Mouse (Mus musculus) liver, embryonic 15.5 days (tissue): ENCODE measurements around the gene Stk24. TPM values are rescaled to one million over a fixed set of nuclear protein-coding genes. Genes with fewer than 3 reads are reported as not detected.
A peak's percentile ranks its signal among the peaks of the same experiment; 100 is the strongest.

Source experiments
- ATAC-seq: fragments of 200-750 bp; cut with Nextera tagmentation; 2 replicates; pipeline ENCODE4 v1.8.0; 2017; ENCODE audit warnings: moderate number of reproducible peaks, mild to moderate bottlenecking, moderate library complexity; ENCODE audit not compliant: insufficient read depth
- H3K27ac ChIP-seq: fragments of 300-500 bp; sonication (generic); replicated peaks from 2 replicates; pipeline ENCODE4 v1.5.1; 2015; ENCODE audit warnings: mild to moderate bottlenecking, inconsistent platforms
- H3K27me3 ChIP-seq: fragments of 300-500 bp; sonication (generic); 2 replicates; pipeline ENCODE4 v1.6.1; 2015; ENCODE audit warnings: mild to moderate bottlenecking, inconsistent platforms
- H3K36me3 ChIP-seq: fragments of 300-500 bp; sonication (generic); replicated peaks from 2 replicates; pipeline ENCODE4 v1.6.1; 2015; ENCODE audit warnings: moderate library complexity, mild to moderate bottlenecking, inconsistent platforms
- H3K4me1 ChIP-seq: fragments of 300-500 bp; sonication (generic); replicated peaks from 2 replicates; pipeline ENCODE4 v1.6.1; 2015; ENCODE audit warnings: inconsistent platforms
- H3K4me2 ChIP-seq: fragments of 300-500 bp; sonication (generic); 2 replicates; pipeline ENCODE4 v1.6.1; 2015; ENCODE audit warnings: moderate library complexity, mild to moderate bottlenecking, inconsistent platforms
- H3K4me3 ChIP-seq: fragments of 300-500 bp; sonication (generic); replicated peaks from 2 replicates; pipeline ENCODE4 v1.5.1; 2015; ENCODE audit warnings: mild to moderate bottlenecking, inconsistent platforms
- H3K9ac ChIP-seq: fragments of 300-500 bp; sonication (generic); 2 replicates; pipeline ENCODE4 v1.6.1; 2015; ENCODE audit warnings: moderate library complexity, mild to moderate bottlenecking, inconsistent platforms
- H3K9me3 ChIP-seq: fragments of 300-500 bp; sonication (generic); replicated peaks from 2 replicates; pipeline ENCODE4 v1.6.1; 2016; ENCODE audit warnings: inconsistent platforms
- WGBS: fragments of 180-500 bp; shearing (Covaris S2); methylation state at CpG from one replicate; pipeline ENCODE4 v1.1.7; 2015; ENCODE audit warnings: mixed read lengths; ENCODE audit not compliant: insufficient replicate concordance; 5-methylcytosine and 5-hydroxymethylcytosine counted together
- polyA plus RNA-seq: library from polyadenylated mRNA; unstranded; fragments of >200 nt; fragmentation: Nextera tagmentation; extraction: Ambion mirVana; gene quantifications from 2 replicates; pipeline ENCODE4 v1.2.1, GENCODE M21; 2015

The Stk24 gene
- polyA plus RNA-seq, 1 experiment from 2014 or later = 29.3 TPM

DNA sequence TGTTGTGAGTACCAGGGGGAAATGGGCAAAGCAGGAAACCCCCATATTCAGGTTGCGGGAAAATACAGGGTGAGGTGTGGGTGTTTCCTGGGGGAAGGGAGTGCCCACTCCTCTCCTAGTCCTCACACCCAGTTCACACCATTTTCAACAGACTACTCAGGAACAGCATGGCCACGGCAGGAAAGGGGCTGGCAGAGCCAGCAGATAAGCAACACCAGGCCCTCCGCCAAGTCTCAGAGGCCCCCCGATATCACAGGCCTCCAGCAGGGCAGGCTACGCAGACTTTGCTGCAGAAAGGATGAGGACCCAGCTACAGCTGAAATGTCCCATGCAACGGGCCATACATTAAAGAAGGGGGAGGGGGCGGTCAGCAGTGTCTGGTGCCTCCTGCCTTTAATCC, 14.4 kb downstream of the Stk24 start:
- 17% methylated on average over 7 of the region's 7 CpGs for WGBS
- H3K9ac ChIP-seq = peak overlapping the region; percentile 53
- peak overlapping the region; percentile 89 for H3K27ac ChIP-seq

DNA sequence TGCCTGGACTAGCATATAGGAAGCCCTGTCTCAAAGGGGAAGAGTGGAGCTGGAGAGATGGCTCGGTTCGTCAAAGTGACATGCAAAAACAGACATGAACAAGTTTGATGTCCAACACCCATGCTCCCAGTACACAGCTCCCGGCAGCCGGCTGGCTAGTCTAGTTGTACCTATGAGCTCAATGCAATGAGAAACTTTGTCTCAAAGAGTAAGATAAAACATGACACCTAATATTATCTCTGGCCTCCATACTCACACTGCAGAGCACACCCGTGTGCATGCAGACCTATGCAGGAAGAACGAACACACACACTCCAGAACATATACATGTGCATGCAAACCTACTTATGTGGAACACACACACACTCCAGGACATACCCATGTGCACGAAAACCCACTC, 15.5 kb downstream of the Stk24 start:
- Histone ChIP-seq H3K4me1 (peaks cover 100% of the 10 kb centered on the region), H3K4me3 (no peak overlapping the region), H3K36me3 (peaks cover 24% of the 10 kb centered on the region; the same call in 1 of the 2 replicates), H3K27me3 (no peaks in the 10 kb centered on the region), H3K27ac (peak overlapping the region; percentile 89), H3K9me3 (no peaks in the 10 kb centered on the region), H3K9ac (peak overlapping the region; percentile 14; the same call in 1 of the 2 replicates), H3K4me2 (peak overlapping the region; percentile 82)
- WGBS = 38% methylated on average over 7 of the region's 7 CpGs
- ATAC-seq = peak; percentile 36

More for the DNA sequence above, 14.4 kb downstream of the Stk24 start:
- H3K36me3 ChIP-seq = peaks cover 22% of the 10 kb centered on the region; the same call in 1 of the 2 replicates
- peak; percentile 84 for ATAC-seq
- peak overlapping the region; percentile 82 for H3K4me2 ChIP-seq
- H3K9me3 ChIP-seq = no peaks in the 10 kb centered on the region
- peak overlapping the region; percentile 46 for H3K4me3 ChIP-seq
- H3K4me1 ChIP-seq = peaks cover 100% of the 10 kb centered on the region
- H3K27me3 ChIP-seq = no peaks in the 10 kb centered on the region

DNA sequence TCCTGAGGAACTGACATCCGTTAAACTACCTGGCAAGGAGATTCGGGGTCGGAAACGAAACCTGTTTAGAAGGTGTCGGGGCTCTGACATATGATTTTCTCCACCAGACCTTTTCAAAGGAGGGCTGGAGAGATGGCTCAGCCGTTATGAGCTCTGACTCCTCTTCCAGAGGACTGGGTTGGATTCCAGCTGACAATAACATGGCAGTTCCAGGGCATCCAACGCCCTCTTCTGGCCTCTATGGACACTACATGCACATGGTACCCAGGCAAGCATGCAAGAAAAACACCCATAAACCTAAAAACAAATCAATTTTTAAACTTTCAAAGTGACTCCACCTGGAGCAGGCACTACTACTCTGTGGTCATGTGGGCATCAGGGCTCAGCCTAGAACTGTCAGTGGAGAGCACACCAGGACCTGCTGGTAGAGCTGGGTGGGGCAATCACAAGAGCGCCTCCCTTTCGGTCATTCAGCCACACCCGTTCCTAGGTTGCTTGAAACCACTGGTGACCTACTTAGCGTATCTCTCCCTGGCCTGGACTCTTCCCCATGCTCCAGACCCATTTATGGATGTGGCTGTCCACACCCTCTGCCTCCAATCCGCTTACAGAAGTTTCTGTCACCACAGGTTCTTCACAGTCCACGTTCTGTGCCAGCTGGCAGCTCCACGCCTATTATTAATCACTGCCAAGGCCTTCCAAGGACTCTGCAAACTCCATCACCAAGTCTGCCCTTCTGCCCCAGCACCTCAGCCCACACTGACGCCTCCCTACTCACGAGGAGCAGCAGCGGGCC, 18.3 kb downstream of the Stk24 start:
- Histone ChIP-seq H3K36me3 (peaks cover 24% of the 10 kb centered on the region; the same call in 1 of the 2 replicates), H3K4me1 (peaks cover 100% of the 10 kb centered on the region), H3K27ac (peak overlapping the region; percentile 89), H3K27me3 (no peaks in the 10 kb centered on the region), H3K4me2 (peak overlapping the region; percentile 23), H3K9ac (no peak overlapping the region), H3K9me3 (no peaks in the 10 kb centered on the region), H3K4me3 (no peak overlapping the region; the same call in 1 of the 2 replicates)
- 60% methylated on average over 17 of the region's 17 CpGs for WGBS
- ATAC-seq = 0 out of 2 replicates have a peak, but pooled peaks have one; percentile 13

DNA sequence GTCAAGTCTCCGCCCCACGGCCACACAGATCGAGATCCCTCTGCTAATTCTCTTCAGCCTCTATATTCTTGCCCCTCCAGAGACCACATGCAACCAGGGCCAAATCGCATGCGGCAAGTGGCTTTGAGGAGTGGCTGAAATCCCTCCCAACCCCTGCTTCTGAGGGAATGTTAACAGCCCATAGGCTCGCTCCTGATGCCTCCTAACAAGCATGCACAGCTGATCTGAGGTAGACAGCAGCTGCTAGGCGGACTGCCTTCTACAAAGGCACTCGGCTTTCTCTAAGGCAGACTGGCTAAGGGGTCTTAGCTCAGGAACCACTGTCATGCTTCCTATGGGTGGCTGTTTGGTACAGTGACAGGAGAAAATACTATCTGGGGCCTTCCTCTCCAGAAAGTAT, 20.0 kb downstream of the Stk24 start:
- peaks cover 24% of the 10 kb centered on the region; the same call in 1 of the 2 replicates for H3K36me3 ChIP-seq
- H3K4me2 ChIP-seq = peak overlapping the region; percentile 42
- no peak for ATAC-seq
- 53% methylated on average over 8 of the region's 8 CpGs for WGBS
- peak overlapping the region; percentile 89 for H3K27ac ChIP-seq
- peak overlapping the region; percentile 37 for H3K9ac ChIP-seq
- no peaks in the 10 kb centered on the region for H3K27me3 ChIP-seq
- no peaks in the 10 kb centered on the region for H3K9me3 ChIP-seq
- H3K4me3 ChIP-seq = no peak overlapping the region; the same call in 1 of the 2 replicates
- peaks cover 100% of the 10 kb centered on the region for H3K4me1 ChIP-seq

- Histone ChIP-seq H3K9me3 (no peaks in the 10 kb centered on the region), H3K4me1 (peaks cover 99% of the 10 kb centered on the region), H3K36me3 (peaks cover 24% of the 10 kb centered on the region; the same call in 1 of the 2 replicates), H3K27ac (peak overlapping the region; percentile 89), H3K4me2 (peak overlapping the region; percentile 42), H3K9ac (no peak overlapping the region), H3K27me3 (no peaks in the 10 kb centered on the region), H3K4me3 (0 out of 2 replicates have a peak overlapping the region, but pooled peaks have one; percentile 0)
- 27% methylated on average over 3 of the region's 3 CpGs for WGBS
- no peak for ATAC-seq
Measured at GRCm38 (mm10) chr14:121359015-121359414, 20.8 kb downstream of the Stk24 start.

- H3K27me3 ChIP-seq = no peaks in the 10 kb centered on the region
- 17% methylated on average over 1 of the region's 1 CpGs for WGBS
Measured at GRCm38 (mm10) chr14:121358327-121358726, 21.5 kb downstream of the Stk24 start.

DNA sequence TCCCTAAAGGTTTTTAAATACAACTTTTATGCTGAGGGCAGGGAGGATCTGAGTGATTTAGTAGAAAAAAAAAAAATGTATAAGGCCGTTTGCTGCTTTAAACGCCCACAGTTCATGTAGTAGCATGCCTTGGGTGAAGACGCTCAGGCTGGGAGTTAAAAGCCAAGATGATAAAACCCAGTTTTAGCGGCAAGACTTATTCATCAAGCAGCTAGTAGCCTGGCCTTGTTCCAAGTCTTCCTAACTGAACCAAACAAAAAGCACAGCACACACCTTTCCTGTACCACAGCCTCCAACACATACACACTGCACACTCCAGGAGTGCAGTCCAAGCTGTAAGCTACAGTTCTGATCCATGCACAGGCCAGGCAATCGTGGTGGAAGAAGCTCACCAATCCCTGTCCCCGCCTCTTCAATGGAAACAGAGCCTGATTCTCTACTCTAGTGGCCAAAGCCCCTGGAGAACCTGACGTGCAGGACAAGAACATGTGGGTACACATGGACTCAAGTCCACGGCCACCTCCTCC, 23.4 kb downstream of the Stk24 start:
- H3K9ac ChIP-seq = peak overlapping the region; percentile 42

More at GRCm38 (mm10) chr14:121358327-121358726, 21.5 kb downstream of the Stk24 start:
- H3K9ac ChIP-seq = peak overlapping the region; percentile 12
- peak overlapping the region; percentile 42 for H3K4me2 ChIP-seq
- H3K9me3 ChIP-seq = no peaks in the 10 kb centered on the region
- H3K4me1 ChIP-seq = peaks cover 99% of the 10 kb centered on the region
- no peak for ATAC-seq
- peak overlapping the region; percentile 89 for H3K27ac ChIP-seq
- H3K4me3 ChIP-seq = no peak overlapping the region
- H3K36me3 ChIP-seq = peaks cover 24% of the 10 kb centered on the region; the same call in 1 of the 2 replicates

DNA sequence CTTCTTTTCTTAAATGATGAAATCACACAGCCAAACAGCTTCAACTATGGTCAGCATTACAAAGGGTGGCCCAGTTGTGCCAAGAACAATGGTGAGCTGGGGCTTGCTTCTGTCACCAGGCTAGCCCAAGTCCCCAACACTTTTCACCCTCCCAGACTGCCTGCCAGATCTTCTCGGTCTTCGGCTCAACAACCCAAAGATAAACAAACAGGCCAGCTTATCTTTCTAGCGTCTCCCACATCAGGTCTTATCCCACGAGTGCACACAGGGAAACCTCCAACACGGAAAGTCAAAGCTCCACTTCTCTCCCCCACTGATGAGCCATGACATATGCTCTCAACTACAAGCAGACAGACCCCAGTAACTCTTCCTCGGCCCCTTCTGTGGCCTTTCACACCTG, 24.1 kb downstream of the Stk24 start:
- Histone ChIP-seq H3K4me3 (peak overlapping the region; percentile 23), H3K4me2 (peak overlapping the region; percentile 60), H3K36me3 (peaks cover 5% of the 10 kb centered on the region; the same call in 1 of the 2 replicates), H3K4me1 (peaks cover 97% of the 10 kb centered on the region), H3K9ac (peak overlapping the region; percentile 42), H3K27ac (peak overlapping the region; percentile 89), H3K27me3 (no peaks in the 10 kb centered on the region), H3K9me3 (no peaks in the 10 kb centered on the region)
- WGBS = 15% methylated on average over 6 of the region's 6 CpGs
- peak; percentile 90 for ATAC-seq

More for the DNA sequence above, 23.4 kb downstream of the Stk24 start:
- Histone ChIP-seq H3K36me3 (peaks cover 12% of the 10 kb centered on the region; the same call in 1 of the 2 replicates), H3K4me3 (peak overlapping the region; percentile 23; the same call in 1 of the 2 replicates), H3K27ac (peak overlapping the region; percentile 89), H3K4me1 (peaks cover 99% of the 10 kb centered on the region), H3K4me2 (peak overlapping the region; percentile 60), H3K27me3 (no peaks in the 10 kb centered on the region), H3K9me3 (no peaks in the 10 kb centered on the region)
- ATAC-seq = no peak
- 34% methylated on average over 8 of the region's 8 CpGs for WGBS

- H3K4me2 ChIP-seq = no peak overlapping the region
- peaks cover 89% of the 10 kb centered on the region for H3K4me1 ChIP-seq
- H3K27me3 ChIP-seq = no peaks in the 10 kb centered on the region
- peak overlapping the region; percentile 58; the same call in 1 of the 2 replicates for H3K27ac ChIP-seq
- H3K9ac ChIP-seq = no peak overlapping the region
- no peak for ATAC-seq
- no peak overlapping the region for H3K4me3 ChIP-seq
- H3K36me3 ChIP-seq = no peaks in the 10 kb centered on the region
- WGBS = 82% methylated on average over 10 of the region's 10 CpGs
- no peaks in the 10 kb centered on the region for H3K9me3 ChIP-seq
Measured at GRCm38 (mm10) chr14:121353648-121354377, 26.0 kb downstream of the Stk24 start.

DNA sequence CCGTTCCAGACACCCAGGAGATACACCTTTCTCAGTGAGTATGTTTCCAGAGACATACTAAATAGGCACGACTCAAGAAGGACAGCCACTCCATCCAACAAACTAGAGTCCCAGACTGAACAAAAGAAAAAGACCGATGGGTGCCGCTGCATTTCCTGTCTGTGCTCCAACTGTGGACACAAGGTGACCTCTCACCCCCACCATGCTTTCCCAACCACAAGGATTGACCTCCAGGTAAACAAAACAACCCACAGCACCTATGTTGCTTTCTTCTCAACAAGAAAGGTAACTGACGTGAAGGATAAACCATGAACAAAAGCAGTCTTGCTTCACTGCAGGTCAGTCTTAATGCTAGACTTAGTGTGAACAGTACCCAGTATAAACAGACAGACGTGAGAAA, 27.1 kb downstream of the Stk24 start:
- no peaks in the 10 kb centered on the region for H3K9me3 ChIP-seq
- peak overlapping the region; percentile 34; the same call in 1 of the 2 replicates for H3K4me2 ChIP-seq
- H3K9ac ChIP-seq = no peak overlapping the region
- H3K27ac ChIP-seq = peak overlapping the region; percentile 30; the same call in 1 of the 2 replicates
- no peak overlapping the region for H3K4me3 ChIP-seq
- no peaks in the 10 kb centered on the region for H3K36me3 ChIP-seq
- H3K4me1 ChIP-seq = peaks cover 89% of the 10 kb centered on the region
- WGBS = 67% methylated on average over 6 of the region's 6 CpGs
- H3K27me3 ChIP-seq = no peaks in the 10 kb centered on the region
- no peak for ATAC-seq
